Mouse (Mus musculus) C2C12 (cell line): ENCODE data around the gene Prkg1.

ENCODE experiments used
- CTCF ChIP-seq: IDR thresholded peaks from one replicate; pipeline ENCODE4 v1.5.1; 2011; ENCODE audit not compliant: control insufficient read depth, insufficient read depth, insufficient read length
- FOSL1 ChIP-seq: IDR thresholded peaks from one replicate; pipeline ENCODE4 v1.8.0; 2011; ENCODE audit warnings: mild to moderate bottlenecking, low read length; ENCODE audit not compliant: poor library complexity, insufficient read depth, severe bottlenecking
- MAX ChIP-seq: IDR thresholded peaks from one replicate; pipeline ENCODE4 v1.6.1; 2011; ENCODE audit warnings: mild to moderate bottlenecking, control low read depth
- MYOG ChIP-seq: IDR thresholded peaks from one replicate; pipeline ENCODE4 v1.6.1; 2011; ENCODE audit not compliant: control insufficient read depth, insufficient read length; ENCODE audit errors: extremely low read depth
- USF1 ChIP-seq: IDR thresholded peaks from one replicate; pipeline ENCODE4 v1.6.1; 2011; ENCODE audit warnings: low read depth, mild to moderate bottlenecking, control low read depth, moderate library complexity

DNA sequence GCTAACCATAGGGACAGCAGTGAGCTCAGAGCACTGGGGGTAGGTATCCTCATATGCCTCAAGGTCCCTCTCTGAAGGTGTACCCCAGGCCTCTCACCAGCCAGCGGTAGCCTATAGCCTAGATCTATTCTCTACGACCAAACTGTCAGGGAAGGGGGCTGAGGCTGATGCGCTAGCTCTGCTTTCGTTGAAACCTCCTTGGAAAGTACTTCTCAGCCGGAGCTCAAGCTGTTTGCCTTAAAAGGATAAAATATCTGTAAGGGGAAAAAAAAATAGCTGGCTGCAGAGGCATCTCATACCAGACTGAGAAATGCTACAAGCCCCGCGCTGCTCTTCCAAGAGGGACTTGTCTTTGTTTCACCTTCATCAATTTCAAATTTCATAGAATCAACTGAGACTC lies 109.0 kb downstream of the Prkg1 start:
- TF ChIP-seq CTCF (no peak), FOSL1 (no peak), MAX (no peak), USF1 (no peak), MYOG (no peak)
